Mouse (Mus musculus): Measurements from ENCODE around the gene Gm20708.

Gene Gm20708

GRCm38 (mm10) chr11:117778031-117778430 is 31.4 kb upstream of the Gm20708 start:
- ChIA-PET POLR2A (interaction anchor here in 3 of 4 experiments (0.5 to 4.2 kb wide), 5 partner anchors 12 to 124 kb away, joined by 3 to 16 read pairs (median 4); partner anchors contain the start of gene Tnrc6c (in 1 of the 3)), CTCF (interaction anchor here in 3 of 4 experiments (0.6 to 6.7 kb wide), 7 partner anchors 13 to 389 kb away, joined by 3 to 56 read pairs (median 5); no protein-coding TSS in a partner anchor)

DNA sequence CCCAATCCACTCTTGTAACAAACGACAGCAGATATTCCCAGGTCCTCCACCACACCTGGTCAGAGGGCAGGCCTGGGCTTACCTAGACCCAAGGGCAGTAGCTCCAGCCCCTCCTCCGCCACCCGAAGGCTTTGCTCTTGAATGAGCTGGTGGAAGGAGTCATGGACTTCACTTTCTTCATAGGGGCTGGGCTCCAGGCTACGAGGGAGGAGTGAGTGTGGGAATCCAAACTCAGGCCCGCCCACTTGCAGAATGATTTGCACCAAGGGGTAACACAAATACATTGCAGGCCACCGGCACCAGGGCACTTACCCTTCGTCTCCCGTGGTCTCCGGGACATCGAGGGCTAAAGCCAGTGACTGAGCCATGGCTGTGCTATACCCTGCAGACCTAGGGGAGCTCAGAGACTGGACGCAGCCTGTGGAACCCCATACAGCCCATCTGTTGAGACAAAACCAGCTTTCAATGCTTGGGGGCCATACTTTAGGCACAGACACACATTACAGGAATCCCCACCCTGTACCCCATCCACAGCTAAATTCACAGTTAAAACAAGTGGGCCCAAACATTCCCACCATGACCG is 30.5 kb upstream of the Gm20708 start:
- POLR2A ChIA-PET, result interaction anchor here in 2 of 4 experiments (0.7 to 4.2 kb wide), 16 partner anchors 11 to 254 kb away, joined by 3 to 20 read pairs (median 4); partner anchors contain the start of genes Afmid (in 1 of the 2), Gm20708 (in 1 of the 2), Syngr2 (in 1 of the 2) and Tk1 (in 1 of the 2)

DNA sequence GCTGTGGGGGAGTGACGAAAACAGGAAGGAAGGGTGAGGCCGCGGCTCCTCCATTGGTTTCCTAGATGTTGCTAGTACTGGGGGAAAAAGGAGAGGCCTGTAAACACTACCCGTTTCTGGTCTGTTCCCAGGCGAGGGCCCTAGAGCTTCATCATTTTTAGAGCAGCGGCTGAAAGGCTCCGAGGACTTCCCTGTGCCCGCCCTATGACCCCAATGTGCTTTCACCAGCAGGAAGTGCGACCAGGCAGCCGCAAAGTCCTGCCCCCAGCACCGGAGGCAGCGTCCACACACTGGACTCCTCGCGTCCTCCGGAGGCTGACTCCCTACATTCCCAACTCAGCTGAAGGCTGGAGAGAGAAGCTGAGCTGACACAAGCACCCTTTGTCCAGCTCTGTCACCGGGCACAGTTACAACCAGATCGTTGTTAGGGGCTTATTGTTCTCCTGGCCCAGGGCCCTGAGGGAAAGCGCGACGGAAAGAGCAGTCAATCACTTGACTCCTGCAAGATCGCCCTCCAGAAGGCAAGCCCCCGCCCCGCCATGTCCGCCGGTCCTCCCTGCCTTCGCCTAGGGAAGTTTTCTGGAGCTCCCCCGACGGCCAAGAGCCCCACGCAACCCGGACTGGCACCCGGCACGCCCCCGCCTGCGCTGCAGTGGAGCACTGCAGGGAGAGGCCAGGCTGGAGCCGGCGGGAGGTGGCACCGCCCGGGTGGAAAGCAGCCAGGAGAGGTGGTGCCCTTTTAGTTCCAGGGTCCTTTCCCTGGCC is 29.9 kb upstream of the Gm20708 start:
- ChIA-PET CTCF (interaction anchor here in 3 of 4 experiments (1.1 to 6.7 kb wide), 9 partner anchors 11 to 387 kb away, joined by 3 to 56 read pairs (median 6); no protein-coding TSS in a partner anchor), POLR2A (interaction anchor here (0.6 to 4.3 kb wide), 20 partner anchors 10 to 889 kb away, joined by 3 to 26 read pairs (median 4); partner anchors contain the start of genes Afmid (in 1 of the 4), Gm20708 (in 1 of the 4), Syngr2 (in 1 of the 4) and Tk1 (in 1 of the 4))

More for the DNA sequence above, 30.5 kb upstream of the Gm20708 start:
- CTCF ChIA-PET, result interaction anchor here in 3 of 4 experiments (1.1 to 6.7 kb wide), 7 partner anchors 12 to 390 kb away, joined by 3 to 56 read pairs (median 6); no protein-coding TSS in a partner anchor

DNA sequence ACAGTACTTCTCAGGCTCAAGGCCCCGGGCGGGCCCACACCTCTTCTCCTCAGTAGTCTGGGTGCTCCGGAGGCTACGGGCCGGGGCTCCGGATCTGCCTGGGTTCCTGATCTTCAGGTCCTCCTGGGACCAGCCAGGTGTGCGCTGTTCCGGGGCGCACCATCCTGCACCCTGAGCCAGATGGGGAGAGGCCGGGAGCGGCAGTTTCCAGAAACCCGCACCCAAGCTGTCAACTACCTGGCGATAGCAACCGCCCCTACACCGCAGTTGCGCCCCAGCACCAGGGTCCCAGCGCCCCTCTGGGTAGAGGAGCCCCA is 29.3 kb upstream of the Gm20708 start:
- CTCF ChIA-PET, result interaction anchor here in 2 of 4 experiments (1.4 to 6.7 kb wide), 6 partner anchors 10 to 388 kb away, joined by 3 to 56 read pairs (median 8); no protein-coding TSS in a partner anchor
- POLR2A ChIA-PET, result interaction anchor here (0.6 to 4.3 kb wide), 13 partner anchors 10 to 889 kb away, joined by 3 to 26 read pairs (median 4); partner anchors contain the start of genes Afmid (in 1 of the 4), Tk1 (in 1 of the 4) and Tnrc6c (in 1 of the 4)

GRCm38 (mm10) chr11:117780582-117781111 is 28.8 kb upstream of the Gm20708 start:
- CTCF ChIA-PET, result interaction anchor here (0.5 to 6.7 kb wide), 19 partner anchors 10 to 576 kb away, joined by 3 to 56 read pairs (median 3); no protein-coding TSS in a partner anchor
- POLR2A ChIA-PET, result interaction anchor here (0.6 to 4.3 kb wide), 29 partner anchors 9 to 890 kb away, joined by 3 to 26 read pairs (median 4); partner anchors contain the start of genes Afmid (in 1 of the 4), Tk1 (in 1 of the 4) and Tnrc6c (in 1 of the 4)

- ChIA-PET CTCF (interaction anchor here (0.6 to 6.7 kb wide), 23 partner anchors 9 to 576 kb away, joined by 3 to 56 read pairs (median 3); no protein-coding TSS in a partner anchor), POLR2A (interaction anchor here (0.6 to 4.3 kb wide), 31 partner anchors 9 to 703 kb away, joined by 3 to 26 read pairs (median 4); partner anchors contain the start of genes Afmid (in 1 of the 4), Tk1 (in 1 of the 4) and Tnrc6c (in 1 of the 4))
These were observed 28.2 kb upstream of the Gm20708 start for GRCm38 (mm10) chr11:117781199-117781821.

DNA sequence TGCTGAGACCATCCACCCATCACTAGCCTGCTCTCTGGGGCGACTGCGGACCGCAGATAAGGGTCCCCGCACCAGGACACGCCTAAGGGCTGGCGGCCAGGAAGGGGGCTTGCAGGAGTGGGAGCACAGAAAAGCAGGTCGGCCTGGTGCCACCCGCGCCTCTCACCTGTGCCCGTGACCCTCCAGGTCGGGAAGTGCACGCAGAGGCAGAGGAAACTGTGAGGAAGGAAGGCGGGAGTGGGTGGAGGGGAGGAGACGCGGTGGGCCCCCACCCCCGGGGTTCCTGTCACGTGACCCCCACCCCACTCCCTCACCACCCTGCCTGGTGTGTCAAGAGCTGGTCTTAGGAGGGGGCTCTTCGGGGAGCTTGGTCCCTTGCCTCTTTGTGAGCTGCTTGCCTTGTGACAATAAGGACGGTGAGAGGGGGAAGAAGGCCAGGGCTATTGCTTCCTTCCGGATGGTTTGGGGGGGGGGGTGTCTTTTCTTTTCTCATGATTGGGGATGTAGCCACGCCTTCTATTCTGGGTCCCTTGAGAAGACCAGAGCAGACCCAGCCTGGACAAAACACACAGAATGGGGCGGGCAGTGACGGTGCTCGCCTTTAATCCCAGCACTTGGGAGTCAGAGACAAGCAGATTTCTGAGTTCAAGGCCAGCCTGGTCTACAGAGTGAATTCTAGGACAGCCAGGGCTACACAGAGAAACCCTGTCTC is 27.3 kb upstream of the Gm20708 start, which contains the start of the genes Tmc8 and Tmc6:
Tmc8 (plus strand) TSS at position 84 of the 712 bp plus-strand sequence.
Tmc6 (minus strand) TSS at position 206 of the 712 bp plus-strand sequence.
- POLR2A ChIA-PET, result interaction anchor here (0.5 to 4.3 kb wide), 35 partner anchors 8 to 568 kb away, joined by 3 to 26 read pairs (median 4); partner anchors contain the start of gene Tnrc6c (in 1 of the 4)
- CTCF ChIA-PET, result interaction anchor here (0.6 to 6.7 kb wide), 26 partner anchors 8 to 469 kb away, joined by 3 to 56 read pairs (median 4); partner anchors contain the start of gene Afmid (in 1 of the 4)

DNA sequence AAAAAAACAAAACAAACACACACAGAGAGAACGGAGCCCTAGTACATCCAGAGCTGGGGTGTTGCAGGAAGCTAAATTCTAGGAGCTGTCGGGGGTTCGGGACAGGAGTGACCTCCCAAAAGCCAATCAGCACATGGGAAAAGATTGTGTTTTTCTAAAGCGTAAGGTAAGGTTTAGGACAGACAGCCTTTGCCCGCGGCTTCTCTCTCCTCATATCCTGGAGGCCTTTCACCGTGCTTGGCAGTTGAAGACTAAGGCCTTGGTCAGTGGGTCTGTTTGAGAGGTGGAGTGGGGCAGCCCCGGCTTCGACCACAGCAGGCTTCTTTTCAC is 26.8 kb upstream of the Gm20708 start:
- ChIA-PET CTCF (interaction anchor here (0.6 to 6.7 kb wide), 21 partner anchors 9 to 587 kb away, joined by 3 to 56 read pairs (median 4); partner anchors contain the start of gene Afmid (in 1 of the 4)), POLR2A (interaction anchor here in 3 of 4 experiments (0.6 to 4.3 kb wide), 25 partner anchors 7 to 546 kb away, joined by 3 to 26 read pairs (median 4); partner anchors contain the start of gene Birc5 (in 1 of the 3))

- POLR2A ChIA-PET, result interaction anchor here in 3 of 4 experiments (0.6 to 4.3 kb wide), 26 partner anchors 8 to 547 kb away, joined by 3 to 26 read pairs (median 3); partner anchors contain the start of genes Afmid (in 2 of the 3), Tk1 (in 2 of the 3) and Birc5 (in 1 of the 3)
- CTCF ChIA-PET, result interaction anchor here (0.6 to 6.7 kb wide), 25 partner anchors 8 to 586 kb away, joined by 3 to 56 read pairs (median 4); partner anchors contain the start of gene Afmid (in 1 of the 4)
These were observed 26.4 kb upstream of the Gm20708 start for GRCm38 (mm10) chr11:117783089-117783488.

GRCm38 (mm10) chr11:117783683-117784309 is 25.7 kb upstream of the Gm20708 start:
- ChIA-PET POLR2A (interaction anchor here in 3 of 4 experiments (0.6 to 4.3 kb wide), 20 partner anchors 8 to 440 kb away, joined by 3 to 26 read pairs (median 3); partner anchors contain the start of genes Afmid (in 2 of the 3), Tk1 (in 2 of the 3) and Birc5 (in 1 of the 3)), CTCF (interaction anchor here in 3 of 4 experiments (0.5 to 6.7 kb wide), 12 partner anchors 8 to 394 kb away, joined by 3 to 56 read pairs (median 4); no protein-coding TSS in a partner anchor)

DNA sequence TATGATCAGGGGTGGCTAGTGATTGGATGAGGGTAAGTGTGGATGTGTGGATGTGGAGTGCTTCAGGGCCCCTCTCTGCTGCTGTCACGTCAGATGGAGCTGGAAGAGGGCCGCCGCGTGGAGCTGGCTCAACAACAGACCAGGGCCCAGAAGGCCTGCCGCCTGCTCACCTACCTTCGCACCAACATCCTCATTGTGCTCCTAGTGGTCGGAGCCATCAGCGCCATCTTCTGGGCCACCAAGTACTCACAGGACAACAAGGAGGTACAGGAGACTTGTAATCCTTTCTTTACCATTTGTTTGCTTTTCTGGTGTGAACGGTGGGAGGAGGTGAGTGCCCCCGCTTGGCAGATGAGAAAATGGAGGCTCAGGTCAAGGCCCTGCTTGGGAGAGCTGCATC is 23.2 kb upstream of the Gm20708 start:
- CTCF ChIA-PET, result interaction anchor here in 3 of 4 experiments (0.6 to 1.4 kb wide), 7 partner anchors 20 to 401 kb away, joined by 3 to 5 read pairs (median 3); no protein-coding TSS in a partner anchor
- POLR2A ChIA-PET, result interaction anchor here in 3 of 4 experiments (0.6 to 1.5 kb wide), 4 partner anchors 16 to 46 kb away, joined by 3 to 4 read pairs (median 4); no protein-coding TSS in a partner anchor

DNA sequence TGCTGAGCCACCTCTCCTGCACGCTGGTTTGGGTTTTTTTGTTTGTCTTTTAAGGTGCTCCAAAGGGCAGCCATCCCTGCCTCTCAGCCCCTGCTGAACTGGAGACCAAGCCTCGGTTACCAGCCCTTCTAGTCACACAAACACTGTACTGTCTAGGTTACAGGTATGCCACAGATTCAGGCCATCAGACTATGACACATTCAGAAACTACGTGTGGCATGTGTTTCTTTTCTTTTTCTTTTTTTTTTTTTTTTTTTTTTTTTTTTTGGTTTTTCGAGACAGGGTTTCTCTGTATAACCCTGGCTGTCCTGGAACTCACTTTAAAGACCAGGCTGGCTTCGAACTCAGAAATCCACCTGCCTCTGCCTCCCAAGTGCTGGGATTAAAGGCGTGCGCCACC is 21.0 kb upstream of the Gm20708 start:
- ChIA-PET POLR2A (interaction anchor here in 2 of 4 experiments (0.7 to 2.8 kb wide), 3 partner anchors 8 to 40 kb away, joined by 8 to 20 read pairs (median 8); partner anchors contain the start of gene Tmc8 (in 1 of the 2)), CTCF (interaction anchor here in 2 of 4 experiments (0.6 to 1.0 kb wide), 4 partner anchors 45 to 453 kb away, joined by 3 to 9 read pairs (median 7); no protein-coding TSS in a partner anchor)

DNA sequence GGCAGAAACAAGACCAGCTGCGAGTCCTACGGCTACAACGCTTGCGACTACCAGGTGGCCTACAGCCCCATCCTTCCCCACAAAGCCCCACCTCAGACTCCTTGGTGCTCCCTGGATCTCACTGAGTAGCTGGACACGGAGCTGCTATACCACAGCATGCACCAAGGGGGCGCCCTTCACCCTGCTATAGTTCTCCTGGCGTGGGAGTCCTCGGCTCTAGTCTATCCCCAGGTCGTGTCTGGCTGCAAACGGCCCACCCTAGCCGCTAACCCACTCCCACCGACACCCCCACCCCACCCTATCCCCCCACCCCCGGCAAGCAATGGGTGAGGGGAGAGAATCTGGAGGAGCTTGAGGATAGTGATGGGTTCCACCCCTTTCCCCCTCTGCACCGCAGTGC is 19.2 kb upstream of the Gm20708 start:
- POLR2A ChIA-PET, result interaction anchor here (0.6 to 3.3 kb wide), 43 partner anchors 8 to 1513 kb away, joined by 3 to 26 read pairs (median 4); partner anchors contain the start of genes Tmc8 (in 2 of the 4), Tmc6 (in 1 of the 4) and Tnrc6c (in 1 of the 4)
- CTCF ChIA-PET, result interaction anchor here (0.5 to 4.6 kb wide), 120 partner anchors 8 to 1584 kb away, joined by 3 to 56 read pairs (median 4); partner anchors contain the start of genes Gm20708 (in 3 of the 4), Syngr2 (in 3 of the 4), Tmc6 (in 3 of the 4) and Tmc8 (in 3 of the 4)

- POLR2A ChIA-PET, result interaction anchor here (0.5 to 3.3 kb wide), 41 partner anchors 9 to 1512 kb away, joined by 3 to 26 read pairs (median 4); partner anchors contain the start of genes Tmc8 (in 2 of the 4), Tmc6 (in 1 of the 4) and Tnrc6c (in 1 of the 4)
- CTCF ChIA-PET, result interaction anchor here (0.5 to 4.6 kb wide), 108 partner anchors 10 to 1583 kb away, joined by 3 to 56 read pairs (median 4); partner anchors contain the start of genes Gm20708 (in 3 of the 4), Syngr2 (in 3 of the 4), Afmid (in 2 of the 4) and Tk1 (in 2 of the 4)
These were observed 18.6 kb upstream of the Gm20708 start for GRCm38 (mm10) chr11:117790703-117791440.
